Mouse (Mus musculus) adrenal gland (tissue): Measurements from ENCODE around the gene C87436.

ENCODE experiments used
- intact Hi-C: fragments of 180-260 bp; cut with DNase I; formaldehyde crosslinking; loops from one replicate; pipeline ENCODE4 v1.15.1; 2025

C87436 gene

GRCm38 (mm10) chr6:86508736-86509135, 70.6 kb downstream of the C87436 start:
- intact Hi-C loops, result no loop called here

- intact Hi-C loops, result no loop called here
Observed at GRCm38 (mm10) chr6:86509194-86509865, 71.2 kb downstream of the C87436 start.

GRCm38 (mm10) chr6:86509866-86510200, 71.7 kb downstream of the C87436 start:
- intact Hi-C loops, result no loop called here

- intact Hi-C loops, result no loop called here
Observed at GRCm38 (mm10) chr6:86510979-86511378, 72.8 kb downstream of the C87436 start.

GRCm38 (mm10) chr6:86513296-86513695, 75.1 kb downstream of the C87436 start:
- intact Hi-C loops, result no loop called here

- intact Hi-C loops, result no loop called here
Observed at GRCm38 (mm10) chr6:86516021-86516420, 77.8 kb downstream of the C87436 start.

- intact Hi-C loops, result loop anchor here (5.0 kb wide), 1 partner anchor 33 kb away; no protein-coding TSS in a partner anchor
Observed at GRCm38 (mm10) chr6:86519767-86520345, 81.7 kb downstream of the C87436 start.

- intact Hi-C loops, result loop anchor here (5.0 kb wide), 1 partner anchor 35 kb away; no protein-coding TSS in a partner anchor
Observed at GRCm38 (mm10) chr6:86522001-86522911, 84.1 kb downstream of the C87436 start.
